Mouse (Mus musculus): ENCODE results near the gene Syf2. TPM values are rescaled to one million over a fixed set of nuclear protein-coding genes. Genes with fewer than 3 reads are reported as not detected.
A peak's percentile ranks its signal among the peaks of the same experiment; 100 is the strongest.

Syf2 gene
- polyA plus RNA-seq, 1 experiment, result 24.3 TPM

GRCm38 (mm10) chr4:134975929-134976308 is 45.2 kb downstream of the Syf2 start:
- no peaks in the 10 kb centered on the region for H3K36me3 ChIP-seq (ENCODE audit: control insufficient read depth, insufficient read depth, low read length)
- TF ChIP-seq POLR2A (IDR thresholded peaks at IDR 0.05; ENCODE audit: control insufficient read depth, low read depth, low read length) (no peak), CTCF (IDR thresholded peaks at IDR 0.05; ENCODE audit: control insufficient read depth, insufficient read depth, insufficient replicate concordance, low read depth, low read length) (no peak)
- no peak overlapping the region for H3K27ac ChIP-seq (ENCODE audit: control insufficient read depth, insufficient read depth, low read depth, low read length)
- no peaks in the 10 kb centered on the region for H3K4me1 ChIP-seq (ENCODE audit: control insufficient read depth, insufficient read depth, low read length)
- no peaks in the 10 kb centered on the region for H3K27me3 ChIP-seq (ENCODE audit: control insufficient read depth, insufficient read depth, low read length)
- no peak overlapping the region for H3K4me3 ChIP-seq (ENCODE audit: control insufficient read depth, low read depth, low read length)

- Histone ChIP-seq H3K36me3 (ENCODE audit: control insufficient read depth, insufficient read depth, low read length) (no peaks in the 10 kb centered on the region), H3K4me3 (ENCODE audit: control insufficient read depth, low read depth, low read length) (no peak overlapping the region), H3K27ac (ENCODE audit: control insufficient read depth, insufficient read depth, low read depth, low read length) (no peak overlapping the region), H3K4me1 (ENCODE audit: control insufficient read depth, insufficient read depth, low read length) (no peaks in the 10 kb centered on the region; the same call in 1 of the 2 replicates), H3K27me3 (ENCODE audit: control insufficient read depth, insufficient read depth, low read length) (no peaks in the 10 kb centered on the region)
- TF ChIP-seq POLR2A (IDR thresholded peaks at IDR 0.05; ENCODE audit: control insufficient read depth, low read depth, low read length) (no peak), CTCF (IDR thresholded peaks at IDR 0.05; ENCODE audit: control insufficient read depth, insufficient read depth, insufficient replicate concordance, low read depth, low read length) (no peak)
Measured at GRCm38 (mm10) chr4:134978930-134979329, 48.2 kb downstream of the Syf2 start.

GRCm38 (mm10) chr4:134981959-134982431 is 51.3 kb downstream of the Syf2 start:
- no peaks in the 10 kb centered on the region for H3K36me3 ChIP-seq (ENCODE audit: control insufficient read depth, insufficient read depth, low read length)
- no peaks in the 10 kb centered on the region for H3K27me3 ChIP-seq (ENCODE audit: control insufficient read depth, insufficient read depth, low read length)
- TF ChIP-seq POLR2A (IDR thresholded peaks at IDR 0.05; ENCODE audit: control insufficient read depth, low read depth, low read length), result no peak
- TF ChIP-seq CTCF (IDR thresholded peaks at IDR 0.05; ENCODE audit: control insufficient read depth, insufficient read depth, insufficient replicate concordance, low read depth, low read length), result no peak

GRCm38 (mm10) chr4:134983136-134983535 is 52.4 kb downstream of the Syf2 start:
- no peaks in the 10 kb centered on the region for H3K36me3 ChIP-seq (ENCODE audit: control insufficient read depth, insufficient read depth, low read length)
- H3K27me3 ChIP-seq (ENCODE audit: control insufficient read depth, insufficient read depth, low read length), result no peaks in the 10 kb centered on the region
- no peaks in the 10 kb centered on the region; the same call in 1 of the 2 replicates for H3K4me1 ChIP-seq (ENCODE audit: control insufficient read depth, insufficient read depth, low read length)
- H3K27ac ChIP-seq (ENCODE audit: control insufficient read depth, insufficient read depth, low read depth, low read length), result no peak overlapping the region
- TF ChIP-seq CTCF (IDR thresholded peaks at IDR 0.05; ENCODE audit: control insufficient read depth, insufficient read depth, insufficient replicate concordance, low read depth, low read length), result no peak
- H3K4me3 ChIP-seq (ENCODE audit: control insufficient read depth, low read depth, low read length), result no peak overlapping the region

More at GRCm38 (mm10) chr4:134981959-134982431, 51.3 kb downstream of the Syf2 start:
- Histone ChIP-seq H3K4me3 (ENCODE audit: control insufficient read depth, low read depth, low read length) (no peak overlapping the region), H3K4me1 (ENCODE audit: control insufficient read depth, insufficient read depth, low read length) (no peaks in the 10 kb centered on the region; the same call in 1 of the 2 replicates), H3K27ac (ENCODE audit: control insufficient read depth, insufficient read depth, low read depth, low read length) (no peak overlapping the region)

- TF ChIP-seq CTCF (IDR thresholded peaks at IDR 0.05; ENCODE audit: control insufficient read depth, insufficient read depth, insufficient replicate concordance, low read depth, low read length) (peak; percentile 74; the same call in 1 of the 2 replicates), POLR2A (IDR thresholded peaks at IDR 0.05; ENCODE audit: control insufficient read depth, low read depth, low read length) (no peak)
- no peaks in the 10 kb centered on the region for H3K27me3 ChIP-seq (ENCODE audit: control insufficient read depth, insufficient read depth, low read length)
- no peak overlapping the region for H3K27ac ChIP-seq (ENCODE audit: control insufficient read depth, insufficient read depth, low read depth, low read length)
- H3K36me3 ChIP-seq (ENCODE audit: control insufficient read depth, insufficient read depth, low read length), result no peaks in the 10 kb centered on the region
- H3K4me3 ChIP-seq (ENCODE audit: control insufficient read depth, low read depth, low read length), result no peak overlapping the region
- no peaks in the 10 kb centered on the region; the same call in 1 of the 2 replicates for H3K4me1 ChIP-seq (ENCODE audit: control insufficient read depth, insufficient read depth, low read length)
Measured at GRCm38 (mm10) chr4:134984555-134984954, 53.9 kb downstream of the Syf2 start.

- TF ChIP-seq POLR2A (IDR thresholded peaks at IDR 0.05; ENCODE audit: control insufficient read depth, low read depth, low read length), result no peak
- TF ChIP-seq CTCF (IDR thresholded peaks at IDR 0.05; ENCODE audit: control insufficient read depth, insufficient read depth, insufficient replicate concordance, low read depth, low read length), result no peak
- H3K27ac ChIP-seq (ENCODE audit: control insufficient read depth, insufficient read depth, low read depth, low read length), result no peak overlapping the region
Measured at GRCm38 (mm10) chr4:134985626-134986335, 55.1 kb downstream of the Syf2 start.

GRCm38 (mm10) chr4:134986336-134986635 is 55.6 kb downstream of the Syf2 start:
- H3K4me1 ChIP-seq (ENCODE audit: control insufficient read depth, insufficient read depth, low read length), result peaks cover 4% of the 10 kb centered on the region
- H3K4me3 ChIP-seq (ENCODE audit: control insufficient read depth, low read depth, low read length), result no peak overlapping the region
- no peaks in the 10 kb centered on the region for H3K36me3 ChIP-seq (ENCODE audit: control insufficient read depth, insufficient read depth, low read length)
- no peak overlapping the region for H3K27ac ChIP-seq (ENCODE audit: control insufficient read depth, insufficient read depth, low read depth, low read length)
- no peaks in the 10 kb centered on the region for H3K27me3 ChIP-seq (ENCODE audit: control insufficient read depth, insufficient read depth, low read length)
- TF ChIP-seq CTCF (IDR thresholded peaks at IDR 0.05; ENCODE audit: control insufficient read depth, insufficient read depth, insufficient replicate concordance, low read depth, low read length) (no peak), POLR2A (IDR thresholded peaks at IDR 0.05; ENCODE audit: control insufficient read depth, low read depth, low read length) (no peak)

More at GRCm38 (mm10) chr4:134985626-134986335, 55.1 kb downstream of the Syf2 start:
- H3K4me1 ChIP-seq (ENCODE audit: control insufficient read depth, insufficient read depth, low read length), result peaks cover 2% of the 10 kb centered on the region
- no peak overlapping the region for H3K4me3 ChIP-seq (ENCODE audit: control insufficient read depth, low read depth, low read length)
- no peaks in the 10 kb centered on the region for H3K36me3 ChIP-seq (ENCODE audit: control insufficient read depth, insufficient read depth, low read length)
- no peaks in the 10 kb centered on the region for H3K27me3 ChIP-seq (ENCODE audit: control insufficient read depth, insufficient read depth, low read length)
